Mouse (Mus musculus): ENCODE results near the gene Dynlrb1. TPM values are rescaled to one million over a fixed set of nuclear protein-coding genes. Genes with fewer than 3 reads are reported as not detected.

Dynlrb1 gene
- polyA plus RNA-seq, 1 experiment from 2014 or later: 443 TPM

GRCm38 (mm10) chr2:155287456-155288250 lies 51.3 kb downstream of the Dynlrb1 start:
- Histone ChIP-seq H3K27me3 (replicated peaks; ENCODE audit: low read depth, poor library complexity, severe bottlenecking) (no peaks in the 10 kb centered on the region), H3K4me3 (no peak overlapping the region), H3K9me3 (no peaks in the 10 kb centered on the region), H3K4me1 (no peaks in the 10 kb centered on the region), H3K36me3 (replicated peaks) (peaks cover 85% of the 10 kb centered on the region), H3K27ac (replicated peaks) (no peak overlapping the region)
- WGBS: 91% methylated on average over 4 of the region's 4 CpGs
- no peak for DNase-seq (ENCODE audit: low spot score)

- 93% methylated on average over 8 of the region's 8 CpGs for WGBS
- Histone ChIP-seq H3K36me3 (replicated peaks) (peaks cover 85% of the 10 kb centered on the region), H3K4me3 (no peak overlapping the region), H3K27me3 (replicated peaks; ENCODE audit: low read depth, poor library complexity, severe bottlenecking) (no peaks in the 10 kb centered on the region), H3K27ac (replicated peaks) (no peak overlapping the region), H3K4me1 (no peaks in the 10 kb centered on the region), H3K9me3 (no peaks in the 10 kb centered on the region)
- no peak for DNase-seq (ENCODE audit: low spot score)
These were observed 53.7 kb downstream of the Dynlrb1 start for GRCm38 (mm10) chr2:155290066-155290465.

GRCm38 (mm10) chr2:155293382-155293781 lies 57.0 kb downstream of the Dynlrb1 start:
- H3K27me3 ChIP-seq (replicated peaks; ENCODE audit: low read depth, poor library complexity, severe bottlenecking): no peaks in the 10 kb centered on the region

GRCm38 (mm10) chr2:155293946-155294345 lies 57.6 kb downstream of the Dynlrb1 start:
- Histone ChIP-seq H3K9me3 (no peaks in the 10 kb centered on the region), H3K27ac (replicated peaks) (no peak overlapping the region), H3K4me3 (no peak overlapping the region), H3K4me1 (no peaks in the 10 kb centered on the region), H3K36me3 (replicated peaks) (peaks cover 100% of the 10 kb centered on the region), H3K27me3 (replicated peaks; ENCODE audit: low read depth, poor library complexity, severe bottlenecking) (no peaks in the 10 kb centered on the region)
- WGBS: 93% methylated on average over 4 of the region's 4 CpGs
- no peak for DNase-seq (ENCODE audit: low spot score)

More at GRCm38 (mm10) chr2:155293382-155293781, 57.0 kb downstream of the Dynlrb1 start:
- Histone ChIP-seq H3K27ac (replicated peaks) (no peak overlapping the region), H3K4me1 (no peaks in the 10 kb centered on the region), H3K4me3 (no peak overlapping the region), H3K36me3 (replicated peaks) (peaks cover 100% of the 10 kb centered on the region), H3K9me3 (no peaks in the 10 kb centered on the region)
- WGBS: 90% methylated on average over 2 of the region's 2 CpGs
- no peak for DNase-seq (ENCODE audit: low spot score)

GRCm38 (mm10) chr2:155295453-155295852 lies 59.1 kb downstream of the Dynlrb1 start:
- Histone ChIP-seq H3K4me3 (no peak overlapping the region), H3K4me1 (no peaks in the 10 kb centered on the region), H3K27me3 (replicated peaks; ENCODE audit: low read depth, poor library complexity, severe bottlenecking) (no peaks in the 10 kb centered on the region), H3K27ac (replicated peaks) (no peak overlapping the region), H3K9me3 (no peaks in the 10 kb centered on the region), H3K36me3 (replicated peaks) (peaks cover 100% of the 10 kb centered on the region)
- DNase-seq (ENCODE audit: low spot score): no peak
- 94% methylated on average over 6 of the region's 6 CpGs for WGBS

- H3K9me3 ChIP-seq: no peaks in the 10 kb centered on the region
- no peaks in the 10 kb centered on the region for H3K4me1 ChIP-seq
- no peaks in the 10 kb centered on the region for H3K27me3 ChIP-seq (replicated peaks; ENCODE audit: low read depth, poor library complexity, severe bottlenecking)
- 81% methylated on average over 4 of the region's 4 CpGs for WGBS
- no peak overlapping the region for H3K4me3 ChIP-seq
- H3K36me3 ChIP-seq (replicated peaks): peaks cover 86% of the 10 kb centered on the region
- H3K27ac ChIP-seq (replicated peaks): no peak overlapping the region
- no peak for DNase-seq (ENCODE audit: low spot score)
These were observed 63.2 kb downstream of the Dynlrb1 start for GRCm38 (mm10) chr2:155299563-155299962.

Other genes with a start within 250 kb of the Dynlrb1 start
- gene Gm14226, start 218.3 kb upstream of the Dynlrb1 start, polyA plus RNA-seq (2016; fragmentation: Nextera tagmentation; extraction: Ambion mirVana): 0.88 and 1.3 TPM in 2 replicates
- gene Ahcy, start 162.0 kb upstream of the Dynlrb1 start, polyA plus RNA-seq (2016; fragmentation: Nextera tagmentation; extraction: Ambion mirVana): 105 and 109 TPM in 2 replicates
- gene Itch, start 103.0 kb upstream of the Dynlrb1 start, polyA plus RNA-seq (2016; fragmentation: Nextera tagmentation; extraction: Ambion mirVana): 58.2 TPM in 2 replicates
- gene Map1lc3a, start 39.8 kb downstream of the Dynlrb1 start, polyA plus RNA-seq (2016; fragmentation: Nextera tagmentation; extraction: Ambion mirVana): 106 and 122 TPM in 2 replicates
- 51.5 and 56.7 TPM in 2 replicates for gene Pigu, start 120.9 kb downstream of the Dynlrb1 start, polyA plus RNA-seq (2016; fragmentation: Nextera tagmentation; extraction: Ambion mirVana)
- 36.9 and 37.9 TPM in 2 replicates for gene Trp53inp2, start 144.5 kb downstream of the Dynlrb1 start, polyA plus RNA-seq (2016; fragmentation: Nextera tagmentation; extraction: Ambion mirVana)
- gene Ncoa6, start 237.4 kb downstream of the Dynlrb1 start, polyA plus RNA-seq (2016; fragmentation: Nextera tagmentation; extraction: Ambion mirVana): 20.1 and 25.7 TPM in 2 replicates